9 mouse cellular contexts compared by ENCODE assay signal in genomic region chr2:14676885-14677516, GRCm38 (mm10).
DNase-seq lines count a peak whose midpoint lies in the region; ATAC-seq and TF ChIP-seq lines count a peak whose summit lies in the region.
"Had no signal": no experiment of that assay in that cellular context is flagged by ENCODE, and none has a peak within 500 bp of the region (broad histone marks: within the 10 kb centered on the region; RNA-seq: fewer than 3 reads in every experiment).

No protein-coding gene starts in this region.

- TF ChIP-seq CTCF in liver, embryonic 14.5 days (IDR thresholded peaks at IDR 0.05; ENCODE audit: low read depth): peak; percentile 67

- H3K27me3 ChIP-seq in forebrain, embryonic 13.5 days: no peaks in the 10 kb centered on the region
- no peaks in the 10 kb centered on the region for H3K27me3 ChIP-seq in hindbrain, embryonic 15.5 days
- H3K27me3 ChIP-seq in liver, embryonic 14.5 days (ENCODE audit: control insufficient read depth, insufficient read depth, low read length): no peaks in the 10 kb centered on the region
- H3K27me3 ChIP-seq: liver, embryonic 13.5 days had no signal

- ATAC-seq in forebrain, embryonic 13.5 days: peak; percentile 68
- ATAC-seq in hindbrain, embryonic 15.5 days (ENCODE audit: low FRiP score, low read depth): peak; percentile 69
- ATAC-seq in liver, embryonic 14.5 days (ENCODE audit: insufficient read depth): no peak

- no peak overlapping the region for H3K9ac ChIP-seq in forebrain, embryonic 13.5 days
- no peak overlapping the region for H3K9ac ChIP-seq in hindbrain, embryonic 15.5 days
- no peak overlapping the region for H3K9ac ChIP-seq in liver, embryonic 14.5 days (replicated peaks)
- H3K9ac ChIP-seq: liver, embryonic 13.5 days had no signal

- no peak overlapping the region for H3K4me2 ChIP-seq in forebrain, embryonic 13.5 days
- no peak overlapping the region for H3K4me2 ChIP-seq in hindbrain, embryonic 15.5 days
- H3K4me2 ChIP-seq in liver, embryonic 14.5 days (ENCODE audit: low read depth): no peak overlapping the region
- H3K4me2 ChIP-seq: liver, embryonic 13.5 days had no signal

- DNase-seq in gastrocnemius, postnatal 14 days: peak; percentile 4
- no peak for DNase-seq in gastrocnemius, postnatal 36 days
- peak; percentile 75 for DNase-seq in CD4-positive, CD25-positive, alpha-beta regulatory T cell, adult 2 months (ENCODE audit: low read depth, low spot score)
- peak; percentile 25 for DNase-seq in c-Kit-positive CD71-positive TER-119-negative erythroid progenitor cells, embryonic 14.5 days (ENCODE audit: low read depth)
- peak; percentile 11 to 23 (median 16) for DNase-seq in liver, embryonic 14.5 days (ENCODE audit: low read depth in 3 of 3, low spot score in 3 of 3)
- DNase-seq in retina, embryonic 14.5 days (ENCODE audit: low spot score): peak; percentile 76
- DNase-seq: liver, embryonic 13.5 days had no signal

- intact Hi-C loops in gastrocnemius, postnatal 14 days (cut with DNase I; ENCODE audit: low total_unique reads): no loop called here
- intact Hi-C loops in gastrocnemius, postnatal 36 days (cut with DNase I): loop anchor here (5.0 kb wide), 1 partner anchor 70 kb away; no protein-coding TSS in a partner anchor

- no peak overlapping the region for H3K27ac ChIP-seq in forebrain, embryonic 13.5 days
- no peak overlapping the region for H3K27ac ChIP-seq in hindbrain, embryonic 15.5 days (replicated peaks)
- H3K27ac ChIP-seq in liver, embryonic 14.5 days: no peak overlapping the region
- H3K27ac ChIP-seq: liver, embryonic 13.5 days had no signal

- TF ChIP-seq EP300 in liver, embryonic 14.5 days (IDR thresholded peaks at IDR 0.05; ENCODE audit: low read depth): no peak

- WGBS in forebrain, embryonic 13.5 days: 22% methylated on average over 6 of the region's 6 CpGs
- 23% methylated on average over 6 of the region's 6 CpGs for WGBS in hindbrain, embryonic 15.5 days
- WGBS in liver, embryonic 14.5 days (ENCODE audit: insufficient replicate concordance): 16% methylated on average over 6 of the region's 6 CpGs

- H3K4me1 ChIP-seq in forebrain, embryonic 13.5 days: no peaks in the 10 kb centered on the region
- no peaks in the 10 kb centered on the region for H3K4me1 ChIP-seq in hindbrain, embryonic 15.5 days (replicated peaks)
- no peaks in the 10 kb centered on the region for H3K4me1 ChIP-seq in liver, embryonic 14.5 days (replicated peaks; ENCODE audit: control insufficient read depth in 2 of 2, insufficient read depth in 2 of 2, low read length in 1 of 2)
- H3K4me1 ChIP-seq: liver, embryonic 13.5 days had no signal

- no peaks in the 10 kb centered on the region for H3K36me3 ChIP-seq in forebrain, embryonic 13.5 days (ENCODE audit: poor library complexity, severe bottlenecking)
- no peaks in the 10 kb centered on the region for H3K36me3 ChIP-seq in hindbrain, embryonic 15.5 days
- H3K36me3 ChIP-seq in liver, embryonic 14.5 days (replicated peaks; ENCODE audit: control insufficient read depth, insufficient read depth, low read depth): no peaks in the 10 kb centered on the region
- H3K36me3 ChIP-seq: liver, embryonic 13.5 days had no signal

- H3K4me3 ChIP-seq in forebrain, embryonic 13.5 days: no peak overlapping the region
- no peak overlapping the region for H3K4me3 ChIP-seq in hindbrain, embryonic 15.5 days
- no peak overlapping the region for H3K4me3 ChIP-seq in liver, embryonic 14.5 days (ENCODE audit: insufficient read depth in 1 of 2, low read depth in 2 of 2, low read length in 2 of 2)
- H3K4me3 ChIP-seq: liver, embryonic 13.5 days had no signal

- H3K9me3 ChIP-seq in forebrain, embryonic 13.5 days (replicated peaks): no peaks in the 10 kb centered on the region
- H3K9me3 ChIP-seq in hindbrain, embryonic 15.5 days: no peaks in the 10 kb centered on the region
- H3K9me3 ChIP-seq in liver, embryonic 14.5 days (ENCODE audit: control insufficient read depth, low read length): no peaks in the 10 kb centered on the region
- H3K9me3 ChIP-seq: liver, embryonic 13.5 days had no signal

Comparison
In these comparisons a context has a peak if more than half of its experiments do, and no peak if none do; other contexts are left out.
1. DNase-seq: peak in gastrocnemius, postnatal 14 days (single experiment), CD4-positive, CD25-positive, alpha-beta regulatory T cell, adult 2 months (single experiment), c-Kit-positive CD71-positive TER-119-negative erythroid progenitor cells, embryonic 14.5 days (single experiment), liver, embryonic 14.5 days (3 of 3) and retina, embryonic 14.5 days (single experiment); none in gastrocnemius, postnatal 36 days (0 of 2).